Mouse (Mus musculus): Measurements from ENCODE around the gene Csgalnact2.

The Csgalnact2 gene

DNA sequence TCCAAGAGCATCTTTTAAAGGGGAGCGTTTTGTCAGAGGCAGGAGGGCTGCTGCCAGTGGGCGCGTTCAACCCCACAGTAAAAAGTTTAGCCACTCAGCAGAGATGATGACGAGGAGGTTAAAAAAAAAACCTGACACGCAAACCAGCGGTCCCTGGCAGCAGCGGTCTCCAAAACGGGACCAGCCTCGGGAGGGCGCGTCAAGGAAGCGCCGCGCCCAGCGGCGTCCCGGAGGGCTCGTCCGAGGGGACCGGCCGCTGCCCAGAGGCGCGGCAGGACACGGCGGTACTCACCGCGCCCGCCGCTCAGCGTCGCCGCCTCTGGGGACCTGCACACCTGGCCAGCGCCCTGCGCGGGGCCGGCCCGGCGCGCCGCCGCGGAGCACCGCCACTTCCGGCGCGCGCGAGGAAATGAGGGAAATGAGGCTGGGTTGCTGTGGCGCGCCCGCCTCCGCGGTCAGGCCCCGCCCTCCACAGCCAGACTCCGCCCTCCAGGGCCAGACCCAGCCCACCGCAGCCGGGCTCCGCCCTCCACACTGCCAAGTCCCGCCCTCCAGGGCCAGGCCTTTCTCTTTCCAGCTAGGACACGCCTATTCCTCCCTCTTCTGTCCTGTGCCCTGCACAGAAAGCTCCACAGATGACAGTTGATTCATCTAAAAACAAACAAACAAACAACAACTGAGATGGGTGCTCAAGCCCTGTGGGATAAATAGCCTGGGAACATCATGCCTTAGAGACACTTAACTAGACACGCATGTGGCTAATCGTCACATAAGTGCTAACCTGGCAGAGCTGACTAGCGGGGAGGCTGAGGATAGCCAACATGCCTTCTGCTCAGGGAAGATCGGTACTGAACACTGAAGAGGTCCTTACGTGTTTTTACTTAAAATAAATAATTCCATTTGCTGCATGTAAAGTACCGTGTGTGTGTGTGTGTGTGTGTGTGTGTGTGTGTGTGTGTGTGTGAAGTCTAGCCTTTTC lies at the start of gene Csgalnact2:
Csgalnact2 (minus strand) TSS at position 410 of the 979 bp plus-strand sequence.
- peak; percentile 97 for DNase-seq (ENCODE audit: low spot score)

DNA sequence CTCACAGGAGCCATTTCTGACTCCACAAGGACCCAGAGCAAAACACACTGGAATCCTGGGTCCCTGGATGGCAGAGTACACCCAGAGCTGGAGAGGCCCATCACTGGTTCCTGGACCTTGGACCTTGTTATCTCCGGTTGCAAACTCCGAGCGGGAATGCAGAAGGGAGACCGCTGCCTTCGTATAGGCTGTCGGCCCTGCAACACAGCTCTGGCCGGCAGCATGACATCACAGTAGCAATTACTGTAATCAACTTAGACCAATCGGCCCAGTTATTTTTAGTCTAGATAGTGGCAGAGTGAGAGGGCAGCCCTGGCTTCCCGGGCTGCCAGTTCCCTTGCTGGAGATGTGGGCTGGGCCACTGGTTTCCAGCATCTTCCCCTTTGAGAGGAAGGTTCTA lies 49.7 kb upstream of the Csgalnact2 start:
- no peak for DNase-seq (ENCODE audit: low spot score)

DNA sequence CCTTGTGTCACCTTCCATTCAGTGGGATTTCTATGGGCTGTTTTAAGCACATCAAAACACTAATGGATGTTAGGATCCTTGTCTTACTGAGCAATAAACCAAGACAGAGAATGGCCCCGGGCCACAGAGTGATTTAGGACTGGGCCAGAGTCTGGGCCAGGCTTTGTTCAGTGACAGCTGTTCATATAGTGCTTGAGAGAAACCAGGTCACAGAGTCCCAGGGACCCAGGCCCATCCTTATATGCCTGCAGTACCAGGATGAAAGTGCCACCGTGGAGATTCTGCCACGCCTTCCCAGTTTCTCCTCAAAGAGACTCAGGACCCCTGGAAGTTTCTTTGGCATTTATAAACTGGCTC lies 48.3 kb upstream of the Csgalnact2 start:
- DNase-seq (ENCODE audit: low spot score): peak; percentile 32

DNA sequence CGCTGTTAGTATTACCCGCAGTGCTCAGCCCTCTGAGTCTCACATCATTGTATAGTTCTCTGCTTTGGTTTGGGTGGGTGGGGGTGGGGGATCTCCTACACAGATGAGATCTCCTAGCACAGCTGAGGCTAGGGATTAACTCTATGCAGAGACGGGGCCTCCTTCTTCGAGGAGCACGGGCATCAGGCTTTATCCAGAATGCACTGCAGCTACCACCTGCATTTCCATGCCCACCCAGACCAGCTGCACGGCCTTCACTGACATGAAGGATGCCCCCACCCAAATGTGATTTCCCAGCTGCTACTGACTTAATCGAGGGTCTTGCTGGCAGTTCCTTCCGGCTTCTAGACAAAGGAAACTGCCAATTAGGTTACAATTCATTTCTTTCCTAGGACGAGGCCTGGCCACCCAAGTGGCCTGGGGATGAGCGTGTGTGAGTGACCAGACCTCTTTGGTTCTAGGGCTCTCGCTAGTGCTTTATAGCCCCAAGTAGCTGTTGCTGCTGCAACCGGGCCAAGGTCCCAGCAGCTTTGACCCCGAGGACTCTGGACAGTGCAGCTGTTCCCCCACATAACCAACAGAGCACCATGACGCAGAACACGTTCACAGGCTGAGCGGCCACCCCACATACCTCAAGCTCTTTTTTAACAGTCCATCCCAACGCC lies 47.8 kb upstream of the Csgalnact2 start:
- DNase-seq (ENCODE audit: low spot score): peak; percentile 70

DNA sequence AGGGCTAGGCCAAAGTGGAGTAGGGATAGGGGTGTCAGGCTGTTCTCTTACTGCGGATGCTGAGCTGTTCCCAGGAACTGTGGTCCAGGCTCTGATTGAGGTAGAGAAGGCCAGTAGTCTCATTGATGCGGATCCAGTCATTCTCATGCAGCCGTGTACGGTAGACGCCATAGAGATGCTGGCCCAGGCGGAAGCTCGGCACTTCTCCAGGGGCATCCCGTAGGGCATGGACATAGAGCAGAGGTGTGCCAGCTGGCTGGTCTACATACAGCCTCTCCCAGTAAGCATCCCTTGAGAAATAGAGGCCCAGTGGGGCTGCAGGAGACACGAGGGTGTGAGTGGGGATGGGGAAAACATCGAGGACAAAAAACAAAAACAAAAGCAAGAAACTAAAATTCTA lies 45.2 kb upstream of the Csgalnact2 start:
- DNase-seq (ENCODE audit: low spot score): no peak

DNA sequence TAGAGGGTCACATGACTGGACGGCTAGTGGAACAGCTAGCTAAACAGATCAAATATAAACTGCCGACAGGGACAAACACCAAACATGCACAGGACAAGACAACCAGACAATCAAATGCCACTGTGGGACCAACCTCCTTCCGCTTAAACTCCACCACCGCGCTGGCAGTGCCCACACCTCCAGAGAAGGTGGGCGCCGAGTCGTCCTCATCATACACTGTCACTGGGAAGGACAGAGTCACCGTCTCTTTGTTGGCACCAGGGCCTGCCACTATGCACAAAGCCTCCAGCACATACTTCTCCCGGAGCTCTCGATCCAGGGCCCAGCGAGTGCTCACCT lies 41.1 kb upstream of the Csgalnact2 start:
- DNase-seq (ENCODE audit: low spot score): no peak

DNA sequence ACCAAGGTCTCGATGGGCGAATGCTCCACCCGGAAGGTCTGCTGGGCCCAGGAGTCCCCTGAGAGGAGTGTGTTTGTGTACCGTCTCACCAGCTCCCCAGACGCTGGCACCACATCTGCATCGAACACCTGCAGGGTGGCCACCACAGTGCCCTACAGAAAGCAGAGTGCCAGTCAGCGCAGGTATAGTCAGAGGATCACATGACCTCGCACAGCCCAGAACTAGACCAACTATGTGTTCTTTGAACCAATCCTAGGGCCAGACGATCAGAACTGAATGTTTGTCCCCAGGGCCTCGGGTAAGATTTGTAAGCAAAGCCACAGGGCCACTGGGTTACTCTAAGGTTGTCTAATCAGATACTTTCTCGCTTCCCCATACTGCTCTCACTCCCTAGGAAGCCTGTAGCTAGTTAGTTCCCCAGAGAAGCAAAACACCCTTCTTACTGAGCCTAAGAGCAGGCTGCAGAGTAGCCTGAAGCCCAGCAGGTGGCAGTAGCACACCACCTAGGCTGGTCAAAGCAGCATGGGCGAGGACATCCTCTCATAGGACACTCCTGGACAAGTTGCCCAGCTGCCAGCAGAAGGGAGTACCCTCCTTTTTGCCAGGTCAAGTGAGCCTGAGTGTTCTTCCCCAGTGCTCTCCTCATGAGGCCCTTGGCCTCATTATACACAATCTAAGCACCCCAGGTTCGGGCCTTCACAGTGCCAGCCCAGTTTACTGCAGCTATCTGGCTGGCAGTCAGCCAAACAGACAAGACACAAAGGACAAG lies 40.6 kb upstream of the Csgalnact2 start:
- peak; percentile 92 for DNase-seq (ENCODE audit: low spot score)

DNA sequence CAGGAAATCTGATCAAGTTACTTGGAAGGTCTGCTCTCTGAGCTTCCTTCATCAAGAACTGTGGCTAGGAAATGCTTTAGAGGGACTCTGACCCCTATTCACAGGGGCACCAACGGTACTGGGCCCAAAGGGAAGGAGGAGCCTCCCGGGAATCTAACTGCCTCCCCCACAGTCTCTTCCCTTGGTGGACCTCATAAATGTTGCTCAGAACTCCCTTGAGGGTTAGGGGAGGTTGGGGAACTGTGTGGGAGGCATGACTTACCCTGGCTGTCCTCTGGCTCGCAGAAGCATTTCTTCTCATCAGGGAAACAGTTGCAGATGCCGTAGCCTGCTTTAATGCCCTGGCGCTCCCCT lies 35.0 kb upstream of the Csgalnact2 start:
- DNase-seq (ENCODE audit: low spot score): no peak

DNA sequence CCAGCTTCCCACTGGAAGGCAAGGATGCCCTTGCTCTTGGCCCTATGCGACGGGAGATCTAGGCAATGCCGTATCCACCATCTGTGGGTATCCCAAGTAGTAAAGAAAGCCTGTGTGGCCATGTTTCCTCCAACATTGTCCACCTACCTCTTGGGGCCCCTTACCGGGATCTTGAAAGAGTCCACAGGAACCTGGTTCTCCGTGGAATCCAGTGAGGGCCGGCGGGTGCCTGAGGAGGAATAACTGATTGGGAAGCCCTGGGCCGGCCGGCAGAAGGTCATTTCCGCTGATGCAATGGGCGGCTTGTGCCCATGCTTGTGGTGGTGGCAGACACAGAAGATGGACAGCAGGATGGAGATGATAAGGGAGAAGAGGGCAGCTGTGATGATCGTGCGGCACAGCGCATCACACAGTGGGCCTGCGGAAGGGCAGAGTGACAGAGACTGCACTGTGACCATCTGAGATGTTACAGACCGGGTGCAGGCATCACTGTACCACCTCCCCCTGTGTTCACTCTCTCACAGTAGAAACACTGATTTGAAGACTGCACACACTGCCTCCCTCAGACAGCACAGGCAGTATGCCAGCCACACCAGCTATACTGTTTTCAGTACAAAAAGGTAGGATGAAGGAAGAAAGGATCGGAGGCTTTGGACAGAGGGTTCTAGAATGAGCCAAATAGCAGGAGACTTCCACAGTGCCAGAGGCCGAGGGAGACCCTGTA lies 34.5 kb upstream of the Csgalnact2 start:
- no peak for DNase-seq (ENCODE audit: low spot score)

DNA sequence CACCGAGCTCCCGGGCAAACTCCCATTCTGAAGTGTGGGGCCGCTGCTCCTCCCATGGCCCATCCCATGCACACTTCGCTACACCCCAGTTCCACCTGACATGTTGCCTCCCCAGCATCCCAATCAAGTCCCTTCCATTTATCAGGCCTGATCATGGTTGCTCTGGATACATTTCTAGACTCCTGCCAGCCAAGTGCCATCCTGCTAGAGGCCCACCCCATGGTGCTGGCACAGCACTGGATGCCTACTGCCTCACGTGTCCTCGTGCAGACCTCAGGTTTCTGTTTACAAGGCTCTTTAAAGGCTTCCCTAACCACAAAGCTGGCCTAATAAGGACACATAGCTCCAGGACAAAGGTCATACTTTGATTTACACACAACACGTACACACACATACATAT lies 32.4 kb upstream of the Csgalnact2 start:
- DNase-seq (ENCODE audit: low spot score): no peak

DNA sequence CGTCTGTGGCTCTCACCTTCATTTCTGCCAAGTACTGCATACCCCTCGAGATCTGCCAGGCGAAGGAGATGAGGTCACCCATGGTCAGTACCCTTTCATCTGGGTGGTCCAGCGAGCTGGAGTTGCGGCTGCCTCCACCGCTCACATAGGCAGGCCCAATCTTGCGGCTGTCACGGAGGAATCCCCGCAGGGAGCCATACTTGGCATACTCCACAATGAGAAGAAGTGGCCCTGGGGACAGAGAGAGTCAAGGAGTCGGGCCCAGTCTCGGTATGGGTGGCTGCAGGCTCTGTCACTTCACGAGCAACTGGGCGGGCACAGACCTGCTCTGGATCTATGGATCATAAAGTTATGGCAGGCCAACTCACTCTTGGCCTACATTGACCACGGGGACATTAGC lies 29.2 kb upstream of the Csgalnact2 start:
- no peak for DNase-seq (ENCODE audit: low spot score)

DNA sequence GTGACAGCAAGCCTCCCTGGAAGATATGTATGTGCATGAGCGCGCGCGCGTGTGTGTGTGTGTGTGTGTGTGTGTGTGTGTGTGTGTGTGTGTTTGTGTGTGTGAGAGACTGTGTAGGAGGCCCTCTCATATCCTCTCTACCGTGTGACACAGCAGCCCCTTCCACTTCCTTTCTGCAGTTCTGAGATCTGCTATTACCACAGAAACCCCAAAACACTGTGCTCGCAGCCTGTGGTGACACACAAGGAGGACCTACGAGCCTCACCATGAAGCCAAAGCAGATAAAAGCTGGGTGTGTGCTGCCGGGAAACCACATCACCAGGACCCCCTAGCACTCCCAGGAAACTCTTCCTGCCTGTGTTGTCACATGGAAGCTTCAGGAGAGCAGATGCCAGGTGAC lies 28.1 kb upstream of the Csgalnact2 start:
- no peak for DNase-seq (ENCODE audit: low spot score)

DNA sequence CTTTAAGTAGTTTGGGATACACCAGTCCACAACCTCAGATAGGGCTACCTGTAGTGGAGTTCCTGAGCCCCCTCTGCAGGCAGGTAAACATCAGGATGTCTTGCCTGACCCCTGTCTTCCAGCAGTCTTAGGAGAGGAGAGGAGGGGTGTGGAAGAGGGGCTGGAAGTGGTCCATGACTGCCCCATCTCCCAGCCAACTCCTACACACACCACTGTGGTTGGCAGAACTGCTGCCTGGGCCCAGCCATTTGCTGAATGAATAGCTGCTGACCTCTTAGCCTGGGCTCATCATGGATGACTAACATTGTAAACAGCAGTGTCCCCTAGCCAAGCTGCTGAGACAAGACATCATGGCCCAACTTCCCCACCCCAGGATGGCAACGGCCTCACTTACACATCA lies 26.6 kb upstream of the Csgalnact2 start:
- no peak for DNase-seq (ENCODE audit: low spot score)

DNA sequence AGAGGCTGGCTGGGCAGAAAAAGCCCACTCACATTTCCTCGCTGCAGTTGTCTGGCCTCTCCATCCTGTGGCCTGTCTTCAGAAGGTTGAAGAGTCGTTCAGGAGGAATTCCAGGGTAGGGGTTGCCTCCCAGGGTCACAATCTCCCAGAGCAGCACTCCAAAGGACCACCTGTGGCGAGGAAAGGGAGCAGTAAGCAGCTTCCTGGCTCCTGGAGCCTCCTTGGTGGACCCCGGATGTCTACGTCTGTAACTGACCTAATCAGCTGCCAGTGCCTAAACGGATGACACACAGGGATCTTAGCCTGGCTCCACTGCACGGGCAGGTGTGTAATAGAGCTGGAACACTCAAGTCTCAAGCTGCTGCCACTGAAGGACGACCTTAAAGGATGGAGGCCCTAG lies 25.8 kb upstream of the Csgalnact2 start:
- no peak for DNase-seq (ENCODE audit: low spot score)

DNA sequence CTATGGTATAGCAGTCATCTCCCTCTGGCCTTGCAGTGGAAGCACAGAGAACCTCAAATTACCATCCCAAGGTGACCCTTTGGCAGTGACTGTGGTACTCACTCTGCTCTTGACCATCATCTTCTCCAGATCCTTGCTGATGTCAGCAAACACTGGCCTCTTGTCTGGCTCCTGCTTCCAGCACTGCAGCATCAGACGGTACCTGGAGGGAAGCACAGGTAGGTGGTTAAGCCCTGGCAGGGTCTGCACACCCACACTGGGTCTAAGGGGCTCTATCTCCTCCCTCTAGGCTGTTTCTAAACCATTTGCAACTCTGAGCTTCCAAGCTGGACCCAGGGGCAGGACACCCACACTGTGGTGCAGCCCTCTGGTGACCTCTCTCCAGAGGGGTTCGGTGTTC lies 24.1 kb upstream of the Csgalnact2 start:
- no peak for DNase-seq (ENCODE audit: low spot score)

DNA sequence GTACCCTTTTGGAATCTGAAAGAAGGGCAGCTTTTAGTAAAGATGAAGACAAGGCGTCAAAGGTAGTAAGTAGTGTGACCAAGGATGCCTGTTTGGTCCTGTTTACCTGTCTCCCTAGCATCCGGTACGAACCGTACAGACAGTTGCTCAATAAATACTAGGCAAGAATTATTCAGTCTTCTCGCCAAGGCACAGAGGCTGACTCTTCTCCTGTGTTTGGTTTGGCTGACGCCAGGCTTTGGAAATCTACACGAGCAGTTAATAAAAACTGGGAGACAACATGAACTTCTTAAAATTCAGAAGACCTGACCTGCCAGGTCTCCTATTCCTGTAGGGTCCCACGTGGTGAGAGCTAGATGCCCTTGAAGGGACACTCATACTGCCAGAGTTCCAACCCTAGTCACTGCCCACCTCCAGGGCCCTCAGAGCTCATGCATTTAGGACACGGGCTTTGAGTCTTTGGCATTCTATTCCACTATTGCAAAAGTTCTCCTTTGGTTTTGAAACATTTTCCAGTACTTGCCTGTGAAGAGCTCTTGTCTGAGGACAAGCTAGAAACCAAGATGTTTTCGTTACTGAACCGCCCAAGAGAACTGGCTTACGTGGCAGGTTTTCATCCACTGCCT lies 23.6 kb upstream of the Csgalnact2 start:
- no peak for DNase-seq (ENCODE audit: low spot score)

DNA sequence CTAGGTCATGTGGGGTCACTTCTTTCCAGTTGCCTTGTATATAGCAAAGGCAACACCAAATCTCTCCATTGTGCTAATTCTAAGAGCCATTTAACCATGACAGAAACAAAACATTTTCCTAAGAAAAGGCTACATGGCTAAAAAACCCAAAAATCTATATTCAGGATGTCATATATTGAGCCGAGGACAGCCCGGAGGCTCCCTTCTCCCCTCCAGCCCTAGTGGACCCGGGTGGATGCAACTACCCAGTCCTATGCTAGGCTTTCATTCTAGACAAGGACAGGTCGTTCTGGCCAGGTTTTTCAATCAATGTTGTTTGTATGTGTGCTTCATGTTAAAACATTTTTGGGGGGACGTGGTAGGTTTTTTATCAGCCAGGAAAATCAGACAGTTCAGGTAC lies 14.2 kb upstream of the Csgalnact2 start:
- DNase-seq (ENCODE audit: low spot score): no peak

DNA sequence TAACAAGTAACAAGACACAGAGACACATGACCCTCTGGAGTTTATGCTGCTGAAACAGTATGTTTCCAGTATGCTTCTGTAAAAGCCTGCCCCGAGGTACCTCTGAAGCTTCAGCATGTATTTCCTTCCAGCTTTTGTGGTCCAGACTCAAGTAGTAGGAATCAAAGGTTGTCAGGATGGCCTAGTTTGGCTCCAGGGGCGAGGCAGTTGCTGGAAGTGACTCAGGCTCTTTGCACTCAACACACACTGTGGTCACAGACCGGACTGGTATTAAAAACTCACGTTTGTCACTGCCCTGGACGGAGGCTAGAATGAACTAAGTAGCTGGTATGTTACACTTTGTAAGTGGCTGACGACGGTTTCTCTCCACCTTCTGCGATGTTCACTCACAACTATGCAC lies 12.0 kb upstream of the Csgalnact2 start:
- no peak for DNase-seq (ENCODE audit: low spot score)

DNA sequence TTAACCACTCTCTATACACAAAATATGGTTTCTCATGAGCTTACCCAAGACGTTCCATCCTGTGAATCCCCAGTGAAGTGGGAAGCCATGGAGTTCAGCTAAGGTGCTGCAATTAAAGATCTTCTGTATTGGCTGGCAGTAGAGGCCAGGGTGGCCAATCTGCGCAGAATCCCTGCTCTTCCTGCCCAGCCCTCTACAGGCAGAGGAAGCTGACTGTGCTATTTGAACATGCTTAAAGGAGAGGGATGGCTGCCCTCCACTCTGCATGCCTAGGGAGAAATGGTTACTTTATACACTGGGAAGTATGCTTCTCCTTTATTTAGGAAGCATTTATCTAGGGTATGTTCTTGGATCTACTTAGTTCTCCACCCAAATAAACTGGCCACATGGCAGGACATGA lies 11.6 kb upstream of the Csgalnact2 start:
- DNase-seq (ENCODE audit: low spot score): no peak

DNA sequence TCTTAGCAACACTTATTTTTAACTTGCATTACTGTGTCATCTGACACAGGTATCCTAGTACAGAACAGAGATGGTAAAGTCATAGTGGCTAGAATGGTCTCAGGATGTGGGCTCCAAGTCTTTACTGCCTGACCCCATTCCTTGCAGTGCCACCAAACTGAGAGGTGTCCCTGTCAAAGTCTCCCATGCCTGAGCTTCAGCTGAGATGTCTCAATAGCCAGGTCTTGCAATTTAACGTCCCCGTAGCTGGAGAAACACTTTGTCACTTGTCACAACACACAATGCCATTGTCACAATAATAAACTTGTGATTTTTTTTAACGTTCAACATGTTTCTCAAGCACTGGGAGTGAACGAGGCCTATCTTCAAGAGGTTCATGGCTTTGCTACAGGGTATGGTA lies 11.2 kb upstream of the Csgalnact2 start:
- no peak for DNase-seq (ENCODE audit: low spot score)

DNA sequence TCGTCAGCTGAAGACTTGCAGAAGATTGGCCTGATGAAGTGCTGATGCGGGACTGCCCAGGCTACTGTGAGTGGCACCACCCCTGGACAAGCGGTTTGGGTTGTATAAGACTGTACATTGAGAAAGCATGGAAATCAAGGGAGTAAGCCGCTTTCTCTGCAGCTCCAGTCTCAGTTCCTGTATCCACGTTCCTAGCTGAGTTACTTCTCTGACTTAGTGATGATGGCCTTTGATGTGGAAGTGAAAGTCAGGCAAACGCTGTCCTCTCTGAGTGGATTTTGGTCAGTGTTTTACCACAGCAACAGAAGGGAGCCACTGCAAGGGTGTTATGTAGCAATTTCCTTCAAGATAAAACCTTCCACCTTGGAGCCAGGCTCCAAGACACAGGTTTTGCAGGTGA lies 2.0 kb upstream of the Csgalnact2 start:
- no peak for DNase-seq (ENCODE audit: low spot score)

DNA sequence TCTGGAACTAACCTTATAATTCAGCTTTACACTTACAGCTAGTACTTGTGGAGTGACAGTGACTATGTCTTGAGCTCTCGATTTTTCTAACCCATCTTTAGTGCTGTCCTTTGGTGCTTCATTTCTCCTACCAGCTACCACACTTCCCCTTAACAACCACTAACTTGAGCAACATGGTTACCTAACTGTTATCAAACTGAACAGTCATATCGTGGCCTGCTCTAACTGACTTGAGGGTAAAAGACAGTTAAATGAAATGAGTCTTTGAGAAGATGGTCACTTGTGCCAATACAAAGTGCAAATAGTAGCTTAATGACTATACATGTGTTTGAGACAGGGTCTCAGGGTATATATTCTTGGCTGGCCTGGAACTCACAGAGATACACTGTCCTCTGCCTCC lies 1.8 kb downstream of the Csgalnact2 start:
- DNase-seq (ENCODE audit: low spot score): no peak
